Mouse (Mus musculus): Measurements from ENCODE around the gene Hist3h2ba. TPM values are rescaled to one million over a fixed set of nuclear protein-coding genes. Genes with fewer than 3 reads are reported as not detected.

Hist3h2ba gene
- polyA plus RNA-seq, 1 experiment: 101 TPM

GRCm38 (mm10) chr11:58931576-58931975 lies 17.1 kb upstream of the Hist3h2ba start:
- Histone ChIP-seq H3K4me3 (ENCODE audit: insufficient read depth, low read length) (no peak overlapping the region), H3K4me1 (ENCODE audit: control insufficient read depth, insufficient read depth, low read length) (peaks cover 2% of the 10 kb centered on the region; the same call in 1 of the 2 replicates), H3K27ac (ENCODE audit: insufficient read depth, low read length) (no peak overlapping the region)
- TF ChIP-seq CTCF (IDR thresholded peaks at IDR 0.05; ENCODE audit: extremely low read depth, insufficient read depth, low read length) (0 out of 2 replicates have a peak, but pooled peaks have one; percentile 1), POLR2A (IDR thresholded peaks at IDR 0.05; ENCODE audit: extremely low read depth, insufficient read depth, low read length) (no peak)

GRCm38 (mm10) chr11:58937909-58938308 lies 10.8 kb upstream of the Hist3h2ba start:
- peaks cover 3% of the 10 kb centered on the region; the same call in 1 of the 2 replicates for H3K4me1 ChIP-seq (ENCODE audit: control insufficient read depth, insufficient read depth, low read length)
- peak overlapping the region; percentile 95 for H3K4me3 ChIP-seq (ENCODE audit: insufficient read depth, low read length)
- TF ChIP-seq POLR2A (IDR thresholded peaks at IDR 0.05; ENCODE audit: extremely low read depth, insufficient read depth, low read length) (no peak), CTCF (IDR thresholded peaks at IDR 0.05; ENCODE audit: extremely low read depth, insufficient read depth, low read length) (no peak)
- peak overlapping the region; percentile 90 for H3K27ac ChIP-seq (ENCODE audit: insufficient read depth, low read length)

- H3K4me1 ChIP-seq (ENCODE audit: control insufficient read depth, insufficient read depth, low read length): peaks cover 3% of the 10 kb centered on the region; the same call in 1 of the 2 replicates
- TF ChIP-seq CTCF (IDR thresholded peaks at IDR 0.05; ENCODE audit: extremely low read depth, insufficient read depth, low read length) (no peak), POLR2A (IDR thresholded peaks at IDR 0.05; ENCODE audit: extremely low read depth, insufficient read depth, low read length) (peak; percentile 94)
Observed at GRCm38 (mm10) chr11:58938322-58939087, 10.2 kb upstream of the Hist3h2ba start, which contains the start of gene Rnf187. Gene Rnf187 (minus strand): TSS chr11:58938916.

GRCm38 (mm10) chr11:58939088-58939439 lies 9.7 kb upstream of the Hist3h2ba start:
- TF ChIP-seq CTCF (IDR thresholded peaks at IDR 0.05; ENCODE audit: extremely low read depth, insufficient read depth, low read length): no peak
- TF ChIP-seq POLR2A (IDR thresholded peaks at IDR 0.05; ENCODE audit: extremely low read depth, insufficient read depth, low read length): no peak
- peak overlapping the region; percentile 95 for H3K4me3 ChIP-seq (ENCODE audit: insufficient read depth, low read length)
- peaks cover 3% of the 10 kb centered on the region; the same call in 1 of the 2 replicates for H3K4me1 ChIP-seq (ENCODE audit: control insufficient read depth, insufficient read depth, low read length)
- peak overlapping the region; percentile 86 for H3K27ac ChIP-seq (ENCODE audit: insufficient read depth, low read length)

More at GRCm38 (mm10) chr11:58938322-58939087, 10.2 kb upstream of the Hist3h2ba start, which contains the start of gene Rnf187:
- H3K4me3 ChIP-seq (ENCODE audit: insufficient read depth, low read length): peak within 1 kb of the TSS; percentile 95
- peak within 1 kb of the TSS; percentile 90 for H3K27ac ChIP-seq (ENCODE audit: insufficient read depth, low read length)

- TF ChIP-seq POLR2A (IDR thresholded peaks at IDR 0.05; ENCODE audit: extremely low read depth, insufficient read depth, low read length): no peak
- Histone ChIP-seq H3K27ac (ENCODE audit: insufficient read depth, low read length) (peak overlapping the region; percentile 44; the same call in 1 of the 2 replicates), H3K4me1 (ENCODE audit: control insufficient read depth, insufficient read depth, low read length) (no peaks in the 10 kb centered on the region), H3K4me3 (ENCODE audit: insufficient read depth, low read length) (no peak overlapping the region)
Observed at GRCm38 (mm10) chr11:58944136-58944535, 4.6 kb upstream of the Hist3h2ba start.

- TF ChIP-seq CTCF (IDR thresholded peaks at IDR 0.05; ENCODE audit: extremely low read depth, insufficient read depth, low read length) (no peak), POLR2A (IDR thresholded peaks at IDR 0.05; ENCODE audit: extremely low read depth, insufficient read depth, low read length) (no peak)
- H3K27ac ChIP-seq (ENCODE audit: insufficient read depth, low read length): 0 out of 2 replicates have a peak overlapping the region, but pooled peaks have one; percentile 61
- H3K4me1 ChIP-seq (ENCODE audit: control insufficient read depth, insufficient read depth, low read length): no peaks in the 10 kb centered on the region
- no peak overlapping the region; the same call in 1 of the 2 replicates for H3K4me3 ChIP-seq (ENCODE audit: insufficient read depth, low read length)
Observed at GRCm38 (mm10) chr11:58947306-58947705, 1.4 kb upstream of the Hist3h2ba start.

- TF ChIP-seq CTCF (IDR thresholded peaks at IDR 0.05; ENCODE audit: extremely low read depth, insufficient read depth, low read length) (no peak), POLR2A (IDR thresholded peaks at IDR 0.05; ENCODE audit: extremely low read depth, insufficient read depth, low read length) (peak; percentile 38; the same call in 1 of the 2 replicates)
- Histone ChIP-seq H3K27ac (ENCODE audit: insufficient read depth, low read length) (peak overlapping the region; percentile 61), H3K4me3 (ENCODE audit: insufficient read depth, low read length) (peak overlapping the region; percentile 81), H3K4me1 (ENCODE audit: control insufficient read depth, insufficient read depth, low read length) (no peaks in the 10 kb centered on the region)
Observed at GRCm38 (mm10) chr11:58947798-58948528, 757 bp upstream of the Hist3h2ba start.

GRCm38 (mm10) chr11:58949480-58950431 lies 1.0 kb downstream of the Hist3h2ba start:
- TF ChIP-seq CTCF (IDR thresholded peaks at IDR 0.05; ENCODE audit: extremely low read depth, insufficient read depth, low read length) (no peak), POLR2A (IDR thresholded peaks at IDR 0.05; ENCODE audit: extremely low read depth, insufficient read depth, low read length) (peak; percentile 94)
- Histone ChIP-seq H3K27ac (ENCODE audit: insufficient read depth, low read length) (peak overlapping the region; percentile 93), H3K4me1 (ENCODE audit: control insufficient read depth, insufficient read depth, low read length) (no peaks in the 10 kb centered on the region), H3K4me3 (ENCODE audit: insufficient read depth, low read length) (peak overlapping the region; percentile 81)
